Mouse (Mus musculus): ENCODE measurements around the gene Exoc3l4. TPM values are rescaled to one million over a fixed set of nuclear protein-coding genes. Genes with fewer than 3 reads are reported as not detected.

Exoc3l4 gene
- polyA plus RNA-seq, 1 experiment from 2014 or later: 1.9 TPM

- Histone ChIP-seq H3K9ac (replicated peaks) (no peak overlapping the region), H3K27ac (replicated peaks) (no peak overlapping the region), H3K4me2 (no peak overlapping the region), H3K9me3 (replicated peaks) (no peaks in the 10 kb centered on the region), H3K36me3 (no peaks in the 10 kb centered on the region), H3K4me1 (0 out of 2 replicates have a peak, but pooled peaks cover 11% of the 10 kb centered on the region), H3K27me3 (replicated peaks) (peaks cover 4% of the 10 kb centered on the region), H3K4me3 (replicated peaks) (no peak overlapping the region)
- WGBS: 53% methylated on average over 7 of the region's 7 CpGs
- no peak for ATAC-seq (ENCODE audit: low FRiP score)
These were observed 51.4 kb downstream of the Exoc3l4 start for GRCm38 (mm10) chr12:111468206-111468605.

- WGBS: 14% methylated on average over 8 of the region's 8 CpGs
- Histone ChIP-seq H3K4me3 (replicated peaks) (no peak overlapping the region), H3K36me3 (no peaks in the 10 kb centered on the region), H3K27me3 (replicated peaks) (peaks cover 4% of the 10 kb centered on the region), H3K27ac (replicated peaks) (no peak overlapping the region), H3K9ac (replicated peaks) (no peak overlapping the region), H3K4me2 (no peak overlapping the region), H3K9me3 (replicated peaks) (no peaks in the 10 kb centered on the region), H3K4me1 (0 out of 2 replicates have a peak, but pooled peaks cover 12% of the 10 kb centered on the region)
- ATAC-seq (ENCODE audit: low FRiP score): no peak
These were observed 52.7 kb downstream of the Exoc3l4 start for GRCm38 (mm10) chr12:111469507-111469906.

DNA sequence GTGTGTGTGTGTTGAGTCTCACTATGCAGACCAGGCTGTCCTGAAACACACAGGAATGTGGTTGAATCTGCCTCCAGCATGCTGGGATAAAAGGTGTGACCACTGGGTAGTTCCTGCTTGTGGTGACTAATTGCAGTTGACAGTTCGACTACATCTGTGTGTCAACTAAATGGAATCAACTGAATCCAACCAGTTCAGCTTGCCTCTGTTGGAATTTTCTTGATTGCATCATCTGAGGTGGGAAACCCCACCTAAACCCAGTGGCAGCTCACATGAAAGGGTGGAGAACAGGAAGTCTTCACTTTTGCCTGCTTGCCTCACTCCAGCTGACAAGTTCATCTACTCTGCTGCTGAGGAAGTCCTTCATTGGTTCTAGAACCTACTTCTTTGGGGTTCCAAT lies 54.3 kb downstream of the Exoc3l4 start:
- Histone ChIP-seq H3K4me1 (peaks cover 20% of the 10 kb centered on the region; the same call in 1 of the 2 replicates), H3K9me3 (replicated peaks) (no peaks in the 10 kb centered on the region), H3K36me3 (no peaks in the 10 kb centered on the region), H3K9ac (replicated peaks) (no peak overlapping the region), H3K27me3 (replicated peaks) (peaks cover 4% of the 10 kb centered on the region; the same call in 1 of the 2 replicates), H3K4me3 (replicated peaks) (no peak overlapping the region), H3K4me2 (no peak overlapping the region), H3K27ac (replicated peaks) (no peak overlapping the region)
- 81% methylated on average over 1 of the region's 1 CpGs for WGBS
- no peak for ATAC-seq (ENCODE audit: low FRiP score)

GRCm38 (mm10) chr12:111471721-111472120 lies 54.9 kb downstream of the Exoc3l4 start:
- H3K9me3 ChIP-seq (replicated peaks): no peaks in the 10 kb centered on the region
- peaks cover 4% of the 10 kb centered on the region; the same call in 1 of the 2 replicates for H3K27me3 ChIP-seq (replicated peaks)
- H3K4me3 ChIP-seq (replicated peaks): no peak overlapping the region
- no peak for ATAC-seq (ENCODE audit: low FRiP score)
- WGBS: 92% methylated on average over 3 of the region's 3 CpGs
- H3K4me2 ChIP-seq: no peak overlapping the region
- H3K27ac ChIP-seq (replicated peaks): no peak overlapping the region
- H3K4me1 ChIP-seq: peaks cover 20% of the 10 kb centered on the region; the same call in 1 of the 2 replicates
- no peaks in the 10 kb centered on the region for H3K36me3 ChIP-seq
- H3K9ac ChIP-seq (replicated peaks): no peak overlapping the region

DNA sequence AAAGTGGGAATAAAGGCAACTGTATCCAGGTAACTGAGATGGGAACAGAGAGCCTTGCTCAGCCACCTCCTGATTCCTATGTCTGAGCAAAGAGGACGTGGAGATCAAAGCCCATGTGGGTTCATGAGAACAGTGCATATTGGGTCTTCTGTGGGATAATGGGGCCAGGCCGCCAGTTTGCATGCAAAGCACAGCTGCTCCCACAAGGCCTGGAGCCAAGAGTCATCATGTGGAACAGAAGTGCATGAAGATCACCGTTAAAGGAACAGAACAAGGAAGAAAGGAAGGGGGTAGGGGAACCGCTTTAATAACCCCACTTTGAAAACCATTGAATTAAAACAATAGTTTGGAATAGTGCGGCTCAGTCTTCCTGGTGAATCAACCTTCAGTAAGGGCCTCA lies 56.1 kb downstream of the Exoc3l4 start:
- no peak for ATAC-seq (ENCODE audit: low FRiP score)
- H3K9me3 ChIP-seq (replicated peaks): no peaks in the 10 kb centered on the region
- H3K36me3 ChIP-seq: no peaks in the 10 kb centered on the region
- H3K9ac ChIP-seq (replicated peaks): no peak overlapping the region
- WGBS: 36% methylated on average over 5 of the region's 5 CpGs
- peaks cover 20% of the 10 kb centered on the region; the same call in 1 of the 2 replicates for H3K4me1 ChIP-seq
- H3K4me2 ChIP-seq: no peak overlapping the region
- H3K4me3 ChIP-seq (replicated peaks): no peak overlapping the region
- H3K27me3 ChIP-seq (replicated peaks): peaks cover 4% of the 10 kb centered on the region; the same call in 1 of the 2 replicates
- H3K27ac ChIP-seq (replicated peaks): no peak overlapping the region

DNA sequence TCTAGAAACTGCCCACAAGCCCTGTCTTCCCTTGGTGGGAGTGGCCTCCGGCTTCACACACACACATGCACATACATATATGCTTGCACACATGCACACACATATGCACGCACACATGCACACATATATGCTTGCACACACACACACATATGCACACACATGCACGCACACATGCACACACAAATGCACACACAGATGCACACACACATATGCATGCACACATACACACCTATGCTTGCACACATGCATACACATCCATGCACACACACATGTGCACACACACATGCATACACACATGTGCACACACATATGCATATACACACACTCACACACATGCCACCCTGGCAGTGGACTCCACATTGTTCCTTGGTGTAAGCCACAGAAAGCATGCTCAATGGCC lies 57.6 kb downstream of the Exoc3l4 start:
- peaks cover 17% of the 10 kb centered on the region; the same call in 1 of the 2 replicates for H3K4me1 ChIP-seq
- no peak overlapping the region for H3K4me3 ChIP-seq (replicated peaks)
- H3K9me3 ChIP-seq (replicated peaks): no peaks in the 10 kb centered on the region
- 99% methylated on average over 3 of the region's 3 CpGs for WGBS
- H3K9ac ChIP-seq (replicated peaks): no peak overlapping the region
- no peak overlapping the region for H3K4me2 ChIP-seq
- no peak overlapping the region for H3K27ac ChIP-seq (replicated peaks)
- H3K27me3 ChIP-seq (replicated peaks): peaks cover 4% of the 10 kb centered on the region; the same call in 1 of the 2 replicates
- H3K36me3 ChIP-seq: no peaks in the 10 kb centered on the region
- no peak for ATAC-seq (ENCODE audit: low FRiP score)

- H3K27ac ChIP-seq (replicated peaks): no peak overlapping the region
- no peaks in the 10 kb centered on the region for H3K36me3 ChIP-seq
- peaks cover 16% of the 10 kb centered on the region; the same call in 1 of the 2 replicates for H3K4me1 ChIP-seq
- no peak overlapping the region for H3K4me3 ChIP-seq (replicated peaks)
- no peak overlapping the region for H3K4me2 ChIP-seq
- 57% methylated on average over 8 of the region's 8 CpGs for WGBS
- no peaks in the 10 kb centered on the region for H3K9me3 ChIP-seq (replicated peaks)
- no peak for ATAC-seq (ENCODE audit: low FRiP score)
- no peak overlapping the region for H3K9ac ChIP-seq (replicated peaks)
- peaks cover 4% of the 10 kb centered on the region; the same call in 1 of the 2 replicates for H3K27me3 ChIP-seq (replicated peaks)
These were observed 58.3 kb downstream of the Exoc3l4 start for GRCm38 (mm10) chr12:111474893-111475643.

DNA sequence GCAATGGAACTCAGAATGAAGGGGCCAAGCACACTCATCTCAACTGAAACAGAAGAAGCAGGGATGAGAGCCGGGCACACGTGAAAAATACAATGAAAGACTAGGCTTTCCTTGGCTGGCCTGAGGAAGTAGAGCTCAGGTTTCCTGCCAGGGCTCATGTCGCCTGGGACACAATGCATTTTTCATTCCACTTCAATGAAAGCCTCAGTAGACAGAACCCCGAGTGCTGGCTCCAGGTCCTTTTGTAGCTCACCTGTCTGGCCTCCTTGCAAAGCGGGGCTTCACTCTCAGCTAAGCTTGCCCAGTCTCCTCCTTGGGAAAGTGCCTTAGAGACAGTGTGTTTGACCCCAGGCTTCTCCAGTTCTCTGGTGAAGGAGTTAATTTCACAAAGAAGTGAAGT lies 62.1 kb downstream of the Exoc3l4 start:
- Histone ChIP-seq H3K9me3 (replicated peaks) (no peaks in the 10 kb centered on the region), H3K4me3 (replicated peaks) (no peak overlapping the region), H3K27me3 (replicated peaks) (peaks cover 12% of the 10 kb centered on the region; the same call in 1 of the 2 replicates), H3K27ac (replicated peaks) (no peak overlapping the region), H3K9ac (replicated peaks) (no peak overlapping the region), H3K36me3 (no peaks in the 10 kb centered on the region), H3K4me1 (peaks cover 12% of the 10 kb centered on the region; the same call in 1 of the 2 replicates), H3K4me2 (no peak overlapping the region)
- 71% methylated on average over 5 of the region's 5 CpGs for WGBS
- ATAC-seq (ENCODE audit: low FRiP score): no peak

DNA sequence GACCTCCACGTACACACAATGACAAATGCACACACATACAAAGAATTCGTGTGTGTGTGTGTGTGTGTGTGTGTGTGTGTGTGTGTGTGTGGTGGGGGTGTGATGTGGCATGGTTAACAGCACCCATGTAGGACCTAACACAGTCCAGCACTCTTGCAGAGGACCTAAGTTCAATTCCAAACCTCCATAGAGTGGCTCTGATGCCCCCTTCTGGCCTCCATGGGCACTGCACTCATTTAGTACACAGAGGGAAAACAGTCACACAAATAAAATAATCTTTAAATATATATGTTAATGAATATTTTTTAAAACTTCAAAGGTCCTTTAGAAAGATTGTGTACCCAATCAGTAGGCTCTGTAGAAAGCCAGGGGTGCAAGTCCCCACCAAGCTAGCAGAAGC lies 63.1 kb downstream of the Exoc3l4 start:
- Histone ChIP-seq H3K36me3 (no peaks in the 10 kb centered on the region), H3K4me3 (replicated peaks) (no peak overlapping the region), H3K4me1 (peaks cover 10% of the 10 kb centered on the region), H3K27ac (replicated peaks) (no peak overlapping the region), H3K4me2 (no peak overlapping the region), H3K9ac (replicated peaks) (no peak overlapping the region), H3K27me3 (replicated peaks) (peaks cover 22% of the 10 kb centered on the region), H3K9me3 (replicated peaks) (no peaks in the 10 kb centered on the region)
- ATAC-seq (ENCODE audit: low FRiP score): no peak
- WGBS: 76% methylated on average over 2 of the region's 2 CpGs

Other genes with a start within 250 kb of the Exoc3l4 start
- not detected in 2 replicates for gene 4930595D18Rik, start 232.5 kb upstream of the Exoc3l4 start, polyA plus RNA-seq (2015; fragmentation: Nextera tagmentation; extraction: Ambion mirVana)
- gene Amn, start 145.9 kb upstream of the Exoc3l4 start, polyA plus RNA-seq (2015; fragmentation: Nextera tagmentation; extraction: Ambion mirVana): 45.9 and 50.2 TPM in 2 replicates
- gene Cdc42bpb, start 39.3 kb upstream of the Exoc3l4 start, polyA plus RNA-seq (2015; fragmentation: Nextera tagmentation; extraction: Ambion mirVana): 30.2 and 33.7 TPM in 2 replicates
- 1.4 and 2.8 TPM in 2 replicates for gene Lbhd2, start 10.2 kb upstream of the Exoc3l4 start, polyA plus RNA-seq (2015; fragmentation: Nextera tagmentation; extraction: Ambion mirVana)
- 1.00 and 3.3 TPM in 2 replicates for gene Tnfaip2, start 25.5 kb downstream of the Exoc3l4 start, polyA plus RNA-seq (2015; fragmentation: Nextera tagmentation; extraction: Ambion mirVana)
- 2.9 and 12.0 TPM in 2 replicates for gene Gm266, start 68.8 kb downstream of the Exoc3l4 start, polyA plus RNA-seq (2015; fragmentation: Nextera tagmentation; extraction: Ambion mirVana)
- gene Eif5, start 121.0 kb downstream of the Exoc3l4 start, polyA plus RNA-seq (2015; fragmentation: Nextera tagmentation; extraction: Ambion mirVana): 547 and 548 TPM in 2 replicates
- gene Mark3, start 157.5 kb downstream of the Exoc3l4 start, polyA plus RNA-seq (2015; fragmentation: Nextera tagmentation; extraction: Ambion mirVana): 44.4 and 47.0 TPM in 2 replicates

All from neural tube, embryonic 15.5 days (tissue).